Mouse (Mus musculus) Patski (cell line): ENCODE results near the gene Ovol1. TPM values are rescaled to one million over a fixed set of nuclear protein-coding genes. Genes with fewer than 3 reads are reported as not detected.

ENCODE experiments used
- ATAC-seq: fragments of 100-300 bp; one replicate; pipeline ENCODE4 v1.8.0; 2021
- CTCF ChIA-PET: fragments of 350-600 bp; sonication (Branson Sonifier 250); formaldehyde crosslinking; loops from one replicate; lab custom pipeline; 2022; ENCODE audit warnings: inconsistent platforms; lab: Charles Lee
- POLR2A ChIA-PET: fragments of 350-600 bp; sonication (Branson Sonifier 250); formaldehyde crosslinking; loops from one replicate; lab custom pipeline; 2022; ENCODE audit warnings: antibody characterized with exemption, inconsistent platforms; lab: Charles Lee
- DNase-seq: peaks from one replicate; pipeline ENCODE4 v3.0.0-alpha.2; 2011; ENCODE audit warnings: low read depth, low spot score
- H3K27me3 ChIP-seq: fragments of 371-371 bp; one replicate; pipeline ENCODE4 v1.5.1; 2021
- CTCF ChIP-seq: fragments of 100-300 bp; IDR thresholded peaks from one replicate; pipeline ENCODE4 v1.5.1; 2021
- in situ Hi-C: fragments of 300-500 bp; cut with MboI; formaldehyde crosslinking; loops from 3 replicates; pipeline ENCODE4 v1.11.1; 2018; ENCODE audit warnings: low pct_unique_long_range_greater_than_20kb, mixed read lengths
- polyA plus RNA-seq: library from polyadenylated mRNA; unstranded; gene quantifications from one replicate; pipeline ENCODE4 v1.2.3, GENCODE M21; 2021

Ovol1 gene
- polyA plus RNA-seq, 1 experiment from 2014 or later = 0.08 TPM

GRCm38 (mm10) chr19:5559631-5560456 lies 602 bp downstream of the Ovol1 start:
- in situ Hi-C loops = no loop called here
- POLR2A ChIA-PET = interaction anchor here (0.6 to 1.4 kb wide), 4 partner anchors 8 to 30 kb away, joined by 3 to 4 read pairs (median 4); partner anchors contain the start of gene Ap5b1
- ATAC-seq (no peak), DNase-seq (no peak)
- no peak for TF ChIP-seq CTCF
- H3K27me3 ChIP-seq = peaks cover 12% of the 10 kb centered on the region
- CTCF ChIA-PET = no interaction called here

GRCm38 (mm10) chr19:5559229-5559628 lies 1.2 kb downstream of the Ovol1 start:
- TF ChIP-seq CTCF = no peak
- in situ Hi-C loops = no loop called here
- ChIA-PET CTCF (interaction anchor here (0.9 kb wide), 1 partner anchor 10 kb away, joined by 3 read pairs; no protein-coding TSS in a partner anchor), POLR2A (interaction anchor here (0.8 to 1.4 kb wide), 3 partner anchors 9 to 30 kb away, joined by 3 to 4 read pairs (median 3); partner anchors contain the start of gene Ap5b1)
- ATAC-seq = no peak
- DNase-seq = no peak
- H3K27me3 ChIP-seq = peaks cover 12% of the 10 kb centered on the region

GRCm38 (mm10) chr19:5558770-5559169 lies 1.7 kb downstream of the Ovol1 start:
- in situ Hi-C loops = no loop called here
- ChIA-PET POLR2A (interaction anchor here (0.8 to 1.2 kb wide), 2 partner anchors 14 to 29 kb away, joined by 3 to 4 read pairs; no protein-coding TSS in a partner anchor), CTCF (interaction anchor here (0.9 to 2.8 kb wide), 2 partner anchors 10 to 29 kb away, joined by 3 to 13 read pairs; no protein-coding TSS in a partner anchor)
- no peak for TF ChIP-seq CTCF
- no peak for DNase-seq
- ATAC-seq = no peak
- H3K27me3 ChIP-seq = peaks cover 12% of the 10 kb centered on the region

GRCm38 (mm10) chr19:5558169-5558568 lies 2.3 kb downstream of the Ovol1 start:
- ChIA-PET POLR2A (interaction anchor here (1.2 kb wide), 1 partner anchor 28 kb away, joined by 3 read pairs; no protein-coding TSS in a partner anchor), CTCF (interaction anchor here (2.8 to 4.0 kb wide), 2 partner anchors 9 to 29 kb away, joined by 13 to 20 read pairs; partner anchors contain the start of gene Ap5b1)
- ATAC-seq (no peak), DNase-seq (no peak)
- TF ChIP-seq CTCF = no peak
- H3K27me3 ChIP-seq = peaks cover 12% of the 10 kb centered on the region
- in situ Hi-C loops = no loop called here

- DNase-seq (no peak), ATAC-seq (no peak)
- CTCF ChIA-PET = interaction anchor here (1.2 to 1.8 kb wide), 3 partner anchors 9 to 24 kb away, joined by 4 to 6 read pairs (median 5); no protein-coding TSS in a partner anchor
- in situ Hi-C loops = no loop called here
- no peak for TF ChIP-seq CTCF
- POLR2A ChIA-PET = interaction anchor here (0.6 kb wide), 1 partner anchor 41 kb away, joined by 3 read pairs; no protein-coding TSS in a partner anchor
- H3K27me3 ChIP-seq = peaks cover 7% of the 10 kb centered on the region
Observed at GRCm38 (mm10) chr19:5554212-5554611, 6.2 kb downstream of the Ovol1 start.

GRCm38 (mm10) chr19:5553802-5554201 lies 6.6 kb downstream of the Ovol1 start:
- TF ChIP-seq CTCF = no peak
- ATAC-seq (no peak), DNase-seq (no peak)
- CTCF ChIA-PET = interaction anchor here (1.2 to 1.8 kb wide), 3 partner anchors 9 to 23 kb away, joined by 4 to 6 read pairs (median 5); no protein-coding TSS in a partner anchor
- peaks cover 3% of the 10 kb centered on the region for H3K27me3 ChIP-seq
- in situ Hi-C loops = no loop called here
- POLR2A ChIA-PET = no interaction called here

- in situ Hi-C loops = no loop called here
- POLR2A ChIA-PET = interaction anchor here (0.6 to 1.7 kb wide), 2 partner anchors 15 to 23 kb away, joined by 3 to 4 read pairs; no protein-coding TSS in a partner anchor
- no peak for DNase-seq
- CTCF ChIA-PET = interaction anchor here (2.2 kb wide), 1 partner anchor 18 kb away, joined by 6 read pairs; no protein-coding TSS in a partner anchor
- ATAC-seq = no peak
- TF ChIP-seq CTCF = no peak
- H3K27me3 ChIP-seq = no peaks in the 10 kb centered on the region
Observed at GRCm38 (mm10) chr19:5547471-5548056, 12.9 kb downstream of the Ovol1 start.

- in situ Hi-C loops = no loop called here
- CTCF ChIA-PET = interaction anchor here (1.1 to 2.9 kb wide), 2 partner anchors 9 to 22 kb away, joined by 3 to 6 read pairs; no protein-coding TSS in a partner anchor
Observed at GRCm38 (mm10) chr19:5544031-5544430, 16.4 kb downstream of the Ovol1 start.

GRCm38 (mm10) chr19:5543362-5543761 lies 17.1 kb downstream of the Ovol1 start:
- TF ChIP-seq CTCF = no peak
- in situ Hi-C loops = no loop called here
- no peaks in the 10 kb centered on the region for H3K27me3 ChIP-seq
- no peak for ATAC-seq
- no peak for DNase-seq
- ChIA-PET POLR2A (no interaction called here), CTCF (interaction anchor here (2.9 kb wide), 1 partner anchor 10 kb away, joined by 6 read pairs; no protein-coding TSS in a partner anchor)

More at GRCm38 (mm10) chr19:5544031-5544430, 16.4 kb downstream of the Ovol1 start:
- ATAC-seq (no peak), DNase-seq (no peak)
- H3K27me3 ChIP-seq = no peaks in the 10 kb centered on the region
- POLR2A ChIA-PET = no interaction called here
- TF ChIP-seq CTCF = no peak

- peaks cover 5% of the 10 kb centered on the region for H3K27me3 ChIP-seq
- TF ChIP-seq CTCF = no peak
- DNase-seq (no peak), ATAC-seq (no peak)
- in situ Hi-C loops = loop anchor here (10.0 kb wide), 1 partner anchor 246 kb away; no protein-coding TSS in a partner anchor
- ChIA-PET POLR2A (no interaction called here), CTCF (interaction anchor here (1.0 to 3.2 kb wide), 2 partner anchors 10 to 29 kb away, joined by 4 to 11 read pairs; partner anchors contain the start of gene Ap5b1)
Observed at GRCm38 (mm10) chr19:5538786-5539185, 21.7 kb downstream of the Ovol1 start.
